Mouse (Mus musculus): Measurements from ENCODE around the gene Rsbn1l. TPM values are rescaled to one million over a fixed set of nuclear protein-coding genes. Genes with fewer than 3 reads are reported as not detected.

Gene Rsbn1l
- polyA plus RNA-seq, 1 experiment = 36.7 TPM

DNA sequence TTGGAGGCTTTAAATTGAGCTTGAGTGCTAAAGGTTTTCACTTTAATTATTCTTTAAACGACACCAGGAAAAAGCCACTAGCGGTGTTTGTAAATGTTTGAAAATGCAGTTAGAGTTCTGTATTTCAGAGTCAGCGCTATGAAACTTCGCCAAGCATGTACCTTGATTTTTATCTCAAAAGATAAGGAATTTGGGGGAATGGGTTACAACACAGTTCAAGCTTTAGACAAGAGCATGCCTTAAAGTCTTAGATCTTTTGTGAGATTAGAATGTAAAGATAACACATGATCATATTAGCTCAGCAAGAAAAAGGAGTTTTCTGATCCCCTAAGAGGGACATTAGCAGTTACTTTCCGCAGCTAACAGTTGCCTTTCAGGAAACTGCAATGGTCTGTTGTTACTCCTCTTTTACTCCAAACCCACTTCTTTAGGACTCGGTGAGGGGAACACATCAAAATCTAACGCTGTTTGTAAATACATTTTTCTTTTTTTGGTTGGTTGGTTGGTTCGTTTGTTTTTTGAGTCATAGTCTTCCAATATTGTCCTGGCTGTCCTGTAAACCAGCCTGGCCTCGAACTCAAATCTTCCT, 3.8 kb downstream of the Rsbn1l start:
- Histone ChIP-seq H3K4me3 (ENCODE audit: low read depth, low read length) (peak overlapping the region; percentile 24; the same call in 1 of the 2 replicates), H3K27me3 (ENCODE audit: control insufficient read depth, insufficient read depth, low read length, poor library complexity, severe bottlenecking) (no peaks in the 10 kb centered on the region), H3K4me1 (ENCODE audit: control insufficient read depth, insufficient read depth, low read length) (no peaks in the 10 kb centered on the region), H3K9ac (ENCODE audit: low read depth, poor library complexity, severe bottlenecking) (peak overlapping the region; percentile 88), H3K36me3 (ENCODE audit: control insufficient read depth, insufficient read depth, low read length, poor library complexity, severe bottlenecking) (no peaks in the 10 kb centered on the region), H3K9me3 (replicated peaks; ENCODE audit: control insufficient read depth, insufficient read depth, low read length, poor library complexity, severe bottlenecking) (no peaks in the 10 kb centered on the region), H3K27ac (ENCODE audit: insufficient read depth, low read length) (no peak overlapping the region)
- no peak for TF ChIP-seq CTCF (IDR thresholded peaks at IDR 0.05; ENCODE audit: low read depth, low read length)
- TF ChIP-seq EP300 (IDR thresholded peaks at IDR 0.05; ENCODE audit: insufficient read depth, low read depth, low read length) = no peak
- TF ChIP-seq POLR2A (IDR thresholded peaks at IDR 0.05; ENCODE audit: insufficient read depth, low read length) = no peak

DNA sequence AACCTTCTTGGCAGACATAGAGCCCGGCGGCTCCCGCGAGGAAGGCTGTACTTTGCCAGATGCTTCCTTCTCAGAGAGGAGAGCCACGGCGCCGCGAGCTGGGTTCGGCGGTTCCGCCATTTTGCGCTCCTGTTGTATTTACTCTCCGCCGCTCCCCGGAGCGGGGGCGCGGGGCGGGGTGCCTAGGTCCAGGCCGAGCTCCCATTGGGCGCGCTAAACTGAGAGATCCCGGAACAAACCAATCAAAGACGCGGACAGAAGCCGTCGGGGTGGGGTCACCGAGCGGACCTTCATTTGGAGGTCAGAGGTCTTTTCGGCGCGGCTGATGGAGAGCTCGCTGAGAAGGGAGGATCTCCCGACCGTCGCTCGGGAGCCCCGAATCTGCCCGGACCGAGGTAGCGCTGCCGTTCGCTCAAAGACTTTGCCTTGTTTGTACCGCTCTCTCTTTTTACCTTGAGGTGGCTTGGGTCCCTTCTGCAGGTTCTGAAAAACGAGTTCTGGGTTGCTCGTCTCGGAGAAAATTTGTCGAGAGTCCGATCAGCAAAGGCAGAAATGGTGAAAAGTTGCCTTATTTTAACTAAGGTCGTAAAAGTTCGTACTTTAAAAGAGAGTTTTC, 4.4 kb downstream of the Rsbn1l start:
- Histone ChIP-seq H3K27me3 (ENCODE audit: control insufficient read depth, insufficient read depth, low read length, poor library complexity, severe bottlenecking) (no peaks in the 10 kb centered on the region), H3K4me3 (ENCODE audit: low read depth, low read length) (peak overlapping the region; percentile 98), H3K4me1 (ENCODE audit: control insufficient read depth, insufficient read depth, low read length) (peaks cover 3% of the 10 kb centered on the region), H3K9me3 (replicated peaks; ENCODE audit: control insufficient read depth, insufficient read depth, low read length, poor library complexity, severe bottlenecking) (no peaks in the 10 kb centered on the region), H3K9ac (ENCODE audit: low read depth, poor library complexity, severe bottlenecking) (peak overlapping the region; percentile 88), H3K27ac (ENCODE audit: insufficient read depth, low read length) (0 out of 2 replicates have a peak overlapping the region, but pooled peaks have one; percentile 24), H3K36me3 (ENCODE audit: control insufficient read depth, insufficient read depth, low read length, poor library complexity, severe bottlenecking) (no peaks in the 10 kb centered on the region)
- peak; percentile 61 for TF ChIP-seq POLR2A (IDR thresholded peaks at IDR 0.05; ENCODE audit: insufficient read depth, low read length)
- TF ChIP-seq CTCF (IDR thresholded peaks at IDR 0.05; ENCODE audit: low read depth, low read length) = no peak
- TF ChIP-seq EP300 (IDR thresholded peaks at IDR 0.05; ENCODE audit: insufficient read depth, low read depth, low read length) = no peak

DNA sequence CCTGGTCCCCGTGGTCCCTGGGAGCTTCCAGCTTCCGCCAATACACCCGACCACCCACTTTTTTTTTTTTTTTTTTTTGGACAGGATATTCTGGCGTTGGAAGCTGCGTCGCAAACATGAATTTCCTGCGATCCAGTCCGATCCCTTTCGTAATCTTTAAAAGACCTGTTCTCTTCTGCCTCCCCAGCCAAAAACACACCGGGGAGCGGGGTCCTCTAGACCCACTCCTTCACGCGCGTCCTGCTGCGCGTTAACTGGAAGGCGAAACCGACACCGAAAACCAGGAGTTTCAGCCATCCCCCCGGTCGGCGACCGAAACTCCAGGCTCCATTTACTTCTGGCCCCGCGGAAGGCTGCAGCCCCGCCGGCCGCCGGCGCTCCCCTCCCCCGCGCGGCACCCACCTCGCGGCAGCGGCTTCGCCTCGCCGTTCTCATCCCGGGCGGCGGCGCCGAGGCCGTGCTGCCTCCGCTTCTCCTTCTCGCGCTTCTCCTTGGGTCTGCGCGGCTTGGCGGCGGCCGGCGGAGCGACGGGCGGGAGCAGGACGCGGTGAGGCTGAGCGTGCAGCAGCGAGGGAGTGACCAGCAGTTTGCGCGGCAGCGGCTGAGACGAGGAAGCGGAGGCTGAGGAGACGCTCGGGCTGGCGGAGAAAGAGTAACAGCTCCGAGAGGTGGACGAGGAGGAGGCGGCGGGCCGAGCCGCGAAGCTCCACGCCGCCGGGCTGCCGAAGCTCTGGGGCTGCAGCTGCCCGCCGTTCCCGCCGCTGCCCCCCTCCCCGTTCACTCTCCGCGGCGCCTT, 5.1 kb downstream of the Rsbn1l start:
- H3K9me3 ChIP-seq (replicated peaks; ENCODE audit: control insufficient read depth, insufficient read depth, low read length, poor library complexity, severe bottlenecking) = no peaks in the 10 kb centered on the region
- TF ChIP-seq EP300 (IDR thresholded peaks at IDR 0.05; ENCODE audit: insufficient read depth, low read depth, low read length) = no peak
- TF ChIP-seq POLR2A (IDR thresholded peaks at IDR 0.05; ENCODE audit: insufficient read depth, low read length) = no peak
- H3K27ac ChIP-seq (ENCODE audit: insufficient read depth, low read length) = peak overlapping the region; percentile 24; the same call in 1 of the 2 replicates
- H3K4me3 ChIP-seq (ENCODE audit: low read depth, low read length) = peak overlapping the region; percentile 89
- H3K4me1 ChIP-seq (ENCODE audit: control insufficient read depth, insufficient read depth, low read length) = peaks cover 4% of the 10 kb centered on the region
- no peaks in the 10 kb centered on the region for H3K36me3 ChIP-seq (ENCODE audit: control insufficient read depth, insufficient read depth, low read length, poor library complexity, severe bottlenecking)
- peak overlapping the region; percentile 88 for H3K9ac ChIP-seq (ENCODE audit: low read depth, poor library complexity, severe bottlenecking)
- H3K27me3 ChIP-seq (ENCODE audit: control insufficient read depth, insufficient read depth, low read length, poor library complexity, severe bottlenecking) = no peaks in the 10 kb centered on the region

DNA sequence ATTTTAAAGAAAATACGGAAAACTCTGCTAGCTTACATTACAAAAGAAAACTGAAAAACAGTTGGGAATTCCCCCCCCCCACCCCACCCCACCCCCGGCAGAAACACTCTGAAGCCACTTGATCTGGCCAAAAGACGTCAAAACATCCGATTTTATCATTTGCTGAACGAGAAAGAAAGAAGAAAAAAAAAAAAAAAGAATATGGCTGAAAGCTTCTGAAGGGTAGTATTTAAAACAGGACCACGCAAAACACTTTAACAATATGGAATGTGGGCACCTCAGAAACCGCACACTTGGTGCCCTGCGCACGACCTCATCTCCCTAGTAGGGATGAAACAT, 5.7 kb downstream of the Rsbn1l start:
- H3K4me1 ChIP-seq (ENCODE audit: control insufficient read depth, insufficient read depth, low read length) = peaks cover 4% of the 10 kb centered on the region
- H3K36me3 ChIP-seq (ENCODE audit: control insufficient read depth, insufficient read depth, low read length, poor library complexity, severe bottlenecking) = no peaks in the 10 kb centered on the region
- no peaks in the 10 kb centered on the region for H3K27me3 ChIP-seq (ENCODE audit: control insufficient read depth, insufficient read depth, low read length, poor library complexity, severe bottlenecking)
- H3K27ac ChIP-seq (ENCODE audit: insufficient read depth, low read length) = no peak overlapping the region
- TF ChIP-seq EP300 (IDR thresholded peaks at IDR 0.05; ENCODE audit: insufficient read depth, low read depth, low read length) = no peak
- peak overlapping the region; percentile 88 for H3K9ac ChIP-seq (ENCODE audit: low read depth, poor library complexity, severe bottlenecking)
- no peaks in the 10 kb centered on the region for H3K9me3 ChIP-seq (replicated peaks; ENCODE audit: control insufficient read depth, insufficient read depth, low read length, poor library complexity, severe bottlenecking)
- H3K4me3 ChIP-seq (ENCODE audit: low read depth, low read length) = peak overlapping the region; percentile 89

DNA sequence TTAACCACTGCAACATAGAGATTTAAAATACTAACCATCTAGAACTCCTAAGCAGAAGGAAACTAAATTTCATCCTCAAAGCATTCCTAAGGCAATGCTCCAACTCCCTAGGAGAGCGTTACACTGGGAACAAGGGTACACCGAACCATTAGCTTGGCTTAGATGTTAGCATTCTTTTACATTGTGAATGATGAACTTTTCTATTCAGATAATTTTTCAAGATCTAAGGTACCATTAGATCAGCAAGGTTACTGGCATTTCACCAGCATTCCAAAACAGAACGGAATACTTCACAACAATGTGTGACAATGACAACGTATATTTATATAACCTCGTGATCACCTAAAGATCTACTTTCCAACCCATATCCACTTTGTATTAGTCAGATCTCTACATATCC, 6.1 kb downstream of the Rsbn1l start:
- Histone ChIP-seq H3K27me3 (ENCODE audit: control insufficient read depth, insufficient read depth, low read length, poor library complexity, severe bottlenecking) (no peaks in the 10 kb centered on the region), H3K9me3 (replicated peaks; ENCODE audit: control insufficient read depth, insufficient read depth, low read length, poor library complexity, severe bottlenecking) (no peaks in the 10 kb centered on the region), H3K27ac (ENCODE audit: insufficient read depth, low read length) (no peak overlapping the region), H3K4me3 (ENCODE audit: low read depth, low read length) (no peak overlapping the region), H3K4me1 (ENCODE audit: control insufficient read depth, insufficient read depth, low read length) (peaks cover 4% of the 10 kb centered on the region), H3K36me3 (ENCODE audit: control insufficient read depth, insufficient read depth, low read length, poor library complexity, severe bottlenecking) (no peaks in the 10 kb centered on the region), H3K9ac (ENCODE audit: low read depth, poor library complexity, severe bottlenecking) (peak overlapping the region; percentile 88; the same call in 1 of the 2 replicates)
- no peak for TF ChIP-seq POLR2A (IDR thresholded peaks at IDR 0.05; ENCODE audit: insufficient read depth, low read length)
- no peak for TF ChIP-seq CTCF (IDR thresholded peaks at IDR 0.05; ENCODE audit: low read depth, low read length)

DNA sequence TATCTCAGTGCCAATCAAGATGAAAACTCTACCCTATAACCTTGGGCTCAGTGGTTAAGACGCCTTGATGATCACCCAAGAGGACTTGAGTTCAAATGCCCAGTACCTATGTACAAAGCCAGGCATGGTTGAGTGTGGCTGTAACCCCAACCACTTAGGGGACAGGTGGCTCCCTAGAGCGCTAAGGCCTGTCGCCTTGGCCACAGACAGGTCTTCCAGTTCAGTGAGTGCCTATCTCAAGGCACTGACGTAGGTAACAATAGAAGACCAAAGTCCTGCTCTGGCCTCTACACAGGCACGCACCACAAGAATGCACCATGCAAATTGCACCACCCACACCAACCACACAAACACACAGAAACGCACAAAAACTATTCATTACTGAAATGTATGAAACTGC, 9.3 kb downstream of the Rsbn1l start:
- H3K36me3 ChIP-seq (ENCODE audit: control insufficient read depth, insufficient read depth, low read length, poor library complexity, severe bottlenecking) = no peaks in the 10 kb centered on the region
- no peaks in the 10 kb centered on the region for H3K27me3 ChIP-seq (ENCODE audit: control insufficient read depth, insufficient read depth, low read length, poor library complexity, severe bottlenecking)
- H3K4me3 ChIP-seq (ENCODE audit: low read depth, low read length) = no peak overlapping the region
- H3K27ac ChIP-seq (ENCODE audit: insufficient read depth, low read length) = no peak overlapping the region
- TF ChIP-seq EP300 (IDR thresholded peaks at IDR 0.05; ENCODE audit: insufficient read depth, low read depth, low read length) = no peak
- no peak for TF ChIP-seq POLR2A (IDR thresholded peaks at IDR 0.05; ENCODE audit: insufficient read depth, low read length)
- no peak for TF ChIP-seq CTCF (IDR thresholded peaks at IDR 0.05; ENCODE audit: low read depth, low read length)
- H3K4me1 ChIP-seq (ENCODE audit: control insufficient read depth, insufficient read depth, low read length) = peaks cover 4% of the 10 kb centered on the region
- H3K9me3 ChIP-seq (replicated peaks; ENCODE audit: control insufficient read depth, insufficient read depth, low read length, poor library complexity, severe bottlenecking) = no peaks in the 10 kb centered on the region
- no peak overlapping the region for H3K9ac ChIP-seq (ENCODE audit: low read depth, poor library complexity, severe bottlenecking)

All from ES-Bruce4 (cell line).